Mouse (Mus musculus) kidney, embryonic 14.5 days (tissue): Measurements from ENCODE around the gene Ranbp3. TPM values are rescaled to one million over a fixed set of nuclear protein-coding genes. Genes with fewer than 3 reads are reported as not detected.

ENCODE experiments used
- ATAC-seq: fragments of 200-750 bp; cut with Nextera tagmentation; 2 replicates; pipeline ENCODE4 v1.8.0; 2017; ENCODE audit warnings: moderate number of reproducible peaks, mild to moderate bottlenecking, moderate TSS enrichment, moderate library complexity; ENCODE audit not compliant: low FRiP score, low TSS enrichment
- H3K27ac ChIP-seq: fragments of 300-500 bp; sonication (generic); 2 replicates; pipeline ENCODE4 v1.5.1; 2014; ENCODE audit warnings: low read depth, mild to moderate bottlenecking, low read length, moderate library complexity, mixed read lengths
- H3K27me3 ChIP-seq: fragments of 300-500 bp; sonication (generic); 2 replicates; pipeline ENCODE4 v1.6.1; 2014; ENCODE audit warnings: mild to moderate bottlenecking, low read length; ENCODE audit not compliant: control insufficient read depth, insufficient read depth
- H3K36me3 ChIP-seq: fragments of 300-500 bp; sonication (generic); 2 replicates; pipeline ENCODE4 v1.6.1; 2014; ENCODE audit warnings: low read length, mixed read lengths; ENCODE audit not compliant: control insufficient read depth, insufficient read depth
- H3K4me1 ChIP-seq: fragments of 300-500 bp; sonication (generic); 2 replicates; pipeline ENCODE4 v1.6.1; 2014; ENCODE audit warnings: low read length, mixed read lengths; ENCODE audit not compliant: control insufficient read depth, insufficient read depth
- H3K4me2 ChIP-seq: fragments of 300-500 bp; sonication (generic); replicated peaks from 2 replicates; pipeline ENCODE4 v1.6.1; 2014; ENCODE audit warnings: low read depth, mild to moderate bottlenecking, low read length
- H3K4me3 ChIP-seq: fragments of 300-500 bp; sonication (generic); 2 replicates; pipeline ENCODE4 v1.5.1; 2014; ENCODE audit warnings: mild to moderate bottlenecking, low read length
- H3K9ac ChIP-seq: fragments of 300-500 bp; sonication (generic); 2 replicates; pipeline ENCODE4 v1.6.1; 2014; ENCODE audit warnings: low read depth, mild to moderate bottlenecking, low read length, moderate library complexity
- H3K9me3 ChIP-seq: fragments of 300-500 bp; sonication (generic); 2 replicates; pipeline ENCODE4 v1.6.1; 2016; ENCODE audit warnings: low read length; ENCODE audit not compliant: control insufficient read depth
- WGBS: fragments of 180-500 bp; shearing (Covaris S2); extraction: QIAGEN DNeasy Blood & Tissue Kit; methylation state at CpG from one replicate; pipeline ENCODE4 v1.1.7; 2014; 5-methylcytosine and 5-hydroxymethylcytosine counted together
- polyA plus RNA-seq: library from polyadenylated mRNA; unstranded; fragments of >200 nt; fragmentation: Nextera tagmentation; extraction: Ambion mirVana; gene quantifications from 2 replicates; pipeline ENCODE4 v1.2.1, GENCODE M21; 2014

The Ranbp3 gene
- polyA plus RNA-seq, 1 experiment from 2014 or later: 107 TPM

GRCm38 (mm10) chr17:56667591-56667990, 5.5 kb upstream of the Ranbp3 start:
- Histone ChIP-seq H3K27me3 (no peaks in the 10 kb centered on the region), H3K4me3 (no peak overlapping the region), H3K27ac (no peak overlapping the region), H3K4me2 (no peak overlapping the region), H3K9ac (no peak overlapping the region), H3K4me1 (peaks cover 12% of the 10 kb centered on the region; the same call in 1 of the 2 replicates), H3K36me3 (no peaks in the 10 kb centered on the region), H3K9me3 (no peaks in the 10 kb centered on the region)
- ATAC-seq: no peak
- WGBS: 81% methylated on average over 3 of the region's 3 CpGs

GRCm38 (mm10) chr17:56668384-56669144, 4.5 kb upstream of the Ranbp3 start:
- 5% methylated on average over 31 of the region's 31 CpGs for WGBS

GRCm38 (mm10) chr17:56669766-56670165, 3.3 kb upstream of the Ranbp3 start:
- Histone ChIP-seq H3K4me3 (no peak overlapping the region), H3K4me2 (no peak overlapping the region), H3K9ac (no peak overlapping the region), H3K27me3 (no peaks in the 10 kb centered on the region), H3K4me1 (peaks cover 8% of the 10 kb centered on the region), H3K36me3 (no peaks in the 10 kb centered on the region), H3K27ac (no peak overlapping the region), H3K9me3 (no peaks in the 10 kb centered on the region)
- WGBS: 79% methylated on average over 8 of the region's 8 CpGs
- ATAC-seq: no peak

More at GRCm38 (mm10) chr17:56668384-56669144, 4.5 kb upstream of the Ranbp3 start:
- Histone ChIP-seq H3K4me3 (peak overlapping the region; percentile 41), H3K27ac (no peak overlapping the region), H3K4me2 (peak overlapping the region; percentile 87), H3K36me3 (no peaks in the 10 kb centered on the region), H3K27me3 (no peaks in the 10 kb centered on the region), H3K9ac (peak overlapping the region; percentile 47), H3K4me1 (peaks cover 11% of the 10 kb centered on the region; the same call in 1 of the 2 replicates), H3K9me3 (no peaks in the 10 kb centered on the region)
- ATAC-seq: 0 out of 2 replicates have a peak, but pooled peaks have one; percentile 7

GRCm38 (mm10) chr17:56673647-56674416, 738 bp downstream of the Ranbp3 start:
- Histone ChIP-seq H3K9ac (peak overlapping the region; percentile 98), H3K4me2 (peak overlapping the region; percentile 78), H3K36me3 (peaks cover 22% of the 10 kb centered on the region), H3K27me3 (no peaks in the 10 kb centered on the region), H3K27ac (peak overlapping the region; percentile 49; the same call in 1 of the 2 replicates), H3K9me3 (no peaks in the 10 kb centered on the region), H3K4me1 (peaks cover 9% of the 10 kb centered on the region), H3K4me3 (peak overlapping the region; percentile 95)
- WGBS: 1% methylated on average over 30 of the region's 37 CpGs
- ATAC-seq: peak; percentile 30

GRCm38 (mm10) chr17:56681791-56682190, 8.7 kb downstream of the Ranbp3 start:
- Histone ChIP-seq H3K27me3 (no peaks in the 10 kb centered on the region), H3K4me3 (no peak overlapping the region), H3K36me3 (peaks cover 68% of the 10 kb centered on the region), H3K9me3 (no peaks in the 10 kb centered on the region), H3K4me2 (no peak overlapping the region), H3K4me1 (no peaks in the 10 kb centered on the region), H3K9ac (no peak overlapping the region), H3K27ac (no peak overlapping the region)
- 72% methylated on average over 4 of the region's 4 CpGs for WGBS
- no peak for ATAC-seq

GRCm38 (mm10) chr17:56682880-56683279, 9.8 kb downstream of the Ranbp3 start:
- H3K9ac ChIP-seq: no peak overlapping the region
- H3K4me2 ChIP-seq: no peak overlapping the region
- ATAC-seq: no peak
- H3K27ac ChIP-seq: no peak overlapping the region
- 81% methylated on average over 3 of the region's 3 CpGs for WGBS
- peaks cover 70% of the 10 kb centered on the region for H3K36me3 ChIP-seq
- H3K4me3 ChIP-seq: no peak overlapping the region
- H3K27me3 ChIP-seq: no peaks in the 10 kb centered on the region
- no peaks in the 10 kb centered on the region for H3K4me1 ChIP-seq
- no peaks in the 10 kb centered on the region for H3K9me3 ChIP-seq

- H3K9me3 ChIP-seq: no peaks in the 10 kb centered on the region
- H3K4me3 ChIP-seq: no peak overlapping the region
- H3K36me3 ChIP-seq: peaks cover 77% of the 10 kb centered on the region
- WGBS: 82% methylated on average over 5 of the region's 5 CpGs
- no peak overlapping the region for H3K9ac ChIP-seq
- H3K4me1 ChIP-seq: no peaks in the 10 kb centered on the region
- no peaks in the 10 kb centered on the region for H3K27me3 ChIP-seq
- H3K4me2 ChIP-seq: no peak overlapping the region
- ATAC-seq: no peak
- no peak overlapping the region for H3K27ac ChIP-seq
These were observed 10.5 kb downstream of the Ranbp3 start for GRCm38 (mm10) chr17:56683546-56684140.

- H3K9me3 ChIP-seq: no peaks in the 10 kb centered on the region
- ATAC-seq: no peak
- no peaks in the 10 kb centered on the region for H3K27me3 ChIP-seq
- H3K36me3 ChIP-seq: peaks cover 74% of the 10 kb centered on the region
- no peak overlapping the region for H3K4me2 ChIP-seq
- no peak overlapping the region for H3K9ac ChIP-seq
- H3K27ac ChIP-seq: no peak overlapping the region
- H3K4me3 ChIP-seq: no peak overlapping the region
- no peaks in the 10 kb centered on the region for H3K4me1 ChIP-seq
- 93% methylated on average over 2 of the region's 2 CpGs for WGBS
These were observed 11.6 kb downstream of the Ranbp3 start for GRCm38 (mm10) chr17:56684649-56685048.
